Mouse (Mus musculus): ENCODE measurements around the gene Rftn2. TPM values are rescaled to one million over a fixed set of nuclear protein-coding genes. Genes with fewer than 3 reads are reported as not detected.

Rftn2 gene
- polyA plus RNA-seq (2014; fragmentation: Nextera tagmentation; extraction: Ambion mirVana) = 8.2 and 9.2 TPM in 2 replicates

- H3K4me2 ChIP-seq (ENCODE audit: low read length) = peak within 1 kb of the TSS; percentile 66
- peak; percentile 63; the same call in 1 of the 2 replicates for ATAC-seq (ENCODE audit: insufficient number of reproducible peaks, insufficient read depth, low FRiP score, low read depth)
- WGBS = 4% methylated on average over 26 of the region's 26 CpGs
- no peaks in the 10 kb centered on the region for H3K36me3 ChIP-seq (ENCODE audit: control insufficient read depth, insufficient read depth, low read length)
- no peaks in the 10 kb centered on the region for H3K9me3 ChIP-seq (ENCODE audit: control insufficient read depth, low read length)
- H3K4me1 ChIP-seq (ENCODE audit: control insufficient read depth in 2 of 2, insufficient read depth in 2 of 2, low read length in 2 of 2) = peaks cover 5 to 11% of the 10 kb centered on the region in 2 experiments
- H3K27me3 ChIP-seq (ENCODE audit: control insufficient read depth, insufficient read depth, low read length) = no peaks in the 10 kb centered on the region
- H3K9ac ChIP-seq (ENCODE audit: low read length) = peak within 1 kb of the TSS; percentile 78
- peak within 1 kb of the TSS; percentile 66 to 69 for H3K27ac ChIP-seq (replicated peaks in 1 of 2; ENCODE audit: control insufficient read depth in 1 of 2, insufficient read depth in 1 of 2, low read depth in 2 of 2, low read length in 2 of 2)
- peak within 1 kb of the TSS; percentile 49 to 50 for H3K4me3 ChIP-seq (ENCODE audit: control insufficient read depth in 1 of 2, insufficient read depth in 1 of 2, low read depth in 1 of 2, low read length in 2 of 2)
Measured at GRCm38 (mm10) chr1:55226011-55226857, at the start of gene Rftn2. Gene Rftn2, minus strand, starts transcription at chr1:55226782.

- 64% methylated on average over 2 of the region's 2 CpGs for WGBS
- Histone ChIP-seq H3K4me1 (ENCODE audit: control insufficient read depth in 2 of 2, insufficient read depth in 2 of 2, low read length in 2 of 2) (no peaks in the 10 kb centered on the region), H3K4me2 (ENCODE audit: low read length) (no peak overlapping the region), H3K4me3 (ENCODE audit: control insufficient read depth in 1 of 2, insufficient read depth in 1 of 2, low read depth in 1 of 2, low read length in 2 of 2) (no peak overlapping the region), H3K9me3 (ENCODE audit: control insufficient read depth, low read length) (no peaks in the 10 kb centered on the region), H3K36me3 (ENCODE audit: control insufficient read depth, insufficient read depth, low read length) (no peaks in the 10 kb centered on the region), H3K9ac (ENCODE audit: low read length) (no peak overlapping the region), H3K27ac (replicated peaks in 1 of 2; ENCODE audit: control insufficient read depth in 1 of 2, insufficient read depth in 1 of 2, low read depth in 2 of 2, low read length in 2 of 2) (no peak overlapping the region), H3K27me3 (ENCODE audit: control insufficient read depth, insufficient read depth, low read length) (no peaks in the 10 kb centered on the region)
- no peak for ATAC-seq (ENCODE audit: insufficient number of reproducible peaks, insufficient read depth, low FRiP score, low read depth)
Measured at GRCm38 (mm10) chr1:55265447-55265846, 38.9 kb upstream of the Rftn2 start.

DNA sequence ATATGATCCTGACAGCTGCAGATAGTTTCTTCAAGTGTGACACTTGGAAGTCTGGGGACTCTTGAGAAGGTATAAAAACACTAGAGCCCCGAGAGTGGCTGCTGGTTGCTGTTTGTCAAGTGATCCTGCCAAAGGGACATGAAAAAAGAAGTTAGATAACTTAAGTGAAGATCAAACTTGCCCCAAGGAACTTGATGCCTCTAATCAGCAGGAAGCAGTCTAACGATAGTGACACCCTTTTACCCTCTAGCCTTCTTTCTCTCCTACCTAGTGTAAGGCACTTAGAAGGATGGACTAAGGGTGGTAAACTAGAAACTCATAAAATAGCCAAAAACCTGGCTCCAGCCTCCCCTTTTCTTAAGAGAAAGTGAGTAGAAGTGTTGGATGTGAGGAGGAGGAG is 37.8 kb upstream of the Rftn2 start:
- no peak overlapping the region for H3K9ac ChIP-seq (ENCODE audit: low read length)
- no peaks in the 10 kb centered on the region for H3K4me1 ChIP-seq (ENCODE audit: control insufficient read depth in 2 of 2, insufficient read depth in 2 of 2, low read length in 2 of 2)
- WGBS = 11% methylated on average over 2 of the region's 2 CpGs
- no peak overlapping the region for H3K27ac ChIP-seq (replicated peaks in 1 of 2; ENCODE audit: control insufficient read depth in 1 of 2, insufficient read depth in 1 of 2, low read depth in 2 of 2, low read length in 2 of 2)
- H3K36me3 ChIP-seq (ENCODE audit: control insufficient read depth, insufficient read depth, low read length) = no peaks in the 10 kb centered on the region
- H3K4me2 ChIP-seq (ENCODE audit: low read length) = no peak overlapping the region
- ATAC-seq (ENCODE audit: insufficient number of reproducible peaks, insufficient read depth, low FRiP score, low read depth) = no peak
- H3K9me3 ChIP-seq (ENCODE audit: control insufficient read depth, low read length) = no peaks in the 10 kb centered on the region
- H3K4me3 ChIP-seq (ENCODE audit: control insufficient read depth in 1 of 2, insufficient read depth in 1 of 2, low read depth in 1 of 2, low read length in 2 of 2) = no peak overlapping the region
- H3K27me3 ChIP-seq (ENCODE audit: control insufficient read depth, insufficient read depth, low read length) = no peaks in the 10 kb centered on the region

DNA sequence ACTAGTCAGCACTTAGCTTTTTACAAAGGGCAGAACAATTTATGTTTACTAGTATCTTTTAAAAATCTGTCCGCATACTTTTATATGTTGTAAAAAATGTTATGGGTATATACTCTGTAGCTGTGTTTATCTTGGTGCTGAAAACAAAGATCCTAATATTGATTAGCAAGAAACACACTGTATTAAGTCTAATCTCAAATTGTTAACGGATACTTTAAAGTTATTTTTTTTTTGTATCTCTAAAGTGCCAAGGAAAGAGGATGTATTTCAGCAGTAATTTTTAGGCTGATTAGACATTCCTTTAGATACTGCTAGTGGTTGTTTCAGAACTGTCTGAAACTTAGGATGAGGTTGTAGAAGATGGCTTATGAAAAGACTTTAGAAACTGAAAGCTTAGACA is 19.8 kb upstream of the Rftn2 start:
- H3K27ac ChIP-seq (replicated peaks in 1 of 2; ENCODE audit: control insufficient read depth in 1 of 2, insufficient read depth in 1 of 2, low read depth in 2 of 2, low read length in 2 of 2) = no peak overlapping the region
- 75% methylated on average over 2 of the region's 2 CpGs for WGBS
- H3K27me3 ChIP-seq (ENCODE audit: control insufficient read depth, insufficient read depth, low read length) = no peaks in the 10 kb centered on the region
- no peak overlapping the region for H3K4me3 ChIP-seq (ENCODE audit: control insufficient read depth in 1 of 2, insufficient read depth in 1 of 2, low read depth in 1 of 2, low read length in 2 of 2)
- H3K36me3 ChIP-seq (ENCODE audit: control insufficient read depth, insufficient read depth, low read length) = no peaks in the 10 kb centered on the region
- H3K9me3 ChIP-seq (ENCODE audit: control insufficient read depth, low read length) = no peaks in the 10 kb centered on the region
- no peak overlapping the region for H3K4me2 ChIP-seq (ENCODE audit: low read length)
- H3K9ac ChIP-seq (ENCODE audit: low read length) = no peak overlapping the region
- no peaks in the 10 kb centered on the region for H3K4me1 ChIP-seq (ENCODE audit: control insufficient read depth in 2 of 2, insufficient read depth in 2 of 2, low read length in 2 of 2)
- no peak for ATAC-seq (ENCODE audit: insufficient number of reproducible peaks, insufficient read depth, low FRiP score, low read depth)

- Histone ChIP-seq H3K4me1 (ENCODE audit: control insufficient read depth in 2 of 2, insufficient read depth in 2 of 2, low read length in 2 of 2) (peaks cover 5 to 15% of the 10 kb centered on the region in 2 experiments; a peak in 3 of 4 replicates), H3K36me3 (ENCODE audit: control insufficient read depth, insufficient read depth, low read length) (no peaks in the 10 kb centered on the region), H3K4me2 (ENCODE audit: low read length) (peak overlapping the region; percentile 99), H3K9me3 (ENCODE audit: control insufficient read depth, low read length) (no peaks in the 10 kb centered on the region), H3K9ac (ENCODE audit: low read length) (peak overlapping the region; percentile 86; the same call in 1 of the 2 replicates), H3K4me3 (ENCODE audit: control insufficient read depth in 1 of 2, insufficient read depth in 1 of 2, low read depth in 1 of 2, low read length in 2 of 2) (peak overlapping the region in 1 of 2 experiments; percentile 88; a peak in 2 of 4 replicates), H3K27me3 (ENCODE audit: control insufficient read depth, insufficient read depth, low read length) (no peaks in the 10 kb centered on the region), H3K27ac (replicated peaks in 1 of 2; ENCODE audit: control insufficient read depth in 1 of 2, insufficient read depth in 1 of 2, low read depth in 2 of 2, low read length in 2 of 2) (no peak overlapping the region)
- no peak for ATAC-seq (ENCODE audit: insufficient number of reproducible peaks, insufficient read depth, low FRiP score, low read depth)
- WGBS = 2% methylated on average over 1 of the region's 1 CpGs
Measured at GRCm38 (mm10) chr1:55239237-55239636, 12.7 kb upstream of the Rftn2 start.

GRCm38 (mm10) chr1:55238496-55238895 is 11.9 kb upstream of the Rftn2 start:
- Histone ChIP-seq H3K27me3 (ENCODE audit: control insufficient read depth, insufficient read depth, low read length) (no peaks in the 10 kb centered on the region), H3K9ac (ENCODE audit: low read length) (peak overlapping the region; percentile 86), H3K4me2 (ENCODE audit: low read length) (peak overlapping the region; percentile 99), H3K36me3 (ENCODE audit: control insufficient read depth, insufficient read depth, low read length) (no peaks in the 10 kb centered on the region), H3K4me3 (ENCODE audit: control insufficient read depth in 1 of 2, insufficient read depth in 1 of 2, low read depth in 1 of 2, low read length in 2 of 2) (peak overlapping the region; percentile 88 to 99), H3K9me3 (ENCODE audit: control insufficient read depth, low read length) (no peaks in the 10 kb centered on the region), H3K4me1 (ENCODE audit: control insufficient read depth in 2 of 2, insufficient read depth in 2 of 2, low read length in 2 of 2) (peaks cover 5 to 15% of the 10 kb centered on the region in 2 experiments; a peak in 3 of 4 replicates), H3K27ac (replicated peaks in 1 of 2; ENCODE audit: control insufficient read depth in 1 of 2, insufficient read depth in 1 of 2, low read depth in 2 of 2, low read length in 2 of 2) (no peak overlapping the region)
- ATAC-seq (ENCODE audit: insufficient number of reproducible peaks, insufficient read depth, low FRiP score, low read depth) = no peak
- WGBS = 36% methylated on average over 13 of the region's 13 CpGs

DNA sequence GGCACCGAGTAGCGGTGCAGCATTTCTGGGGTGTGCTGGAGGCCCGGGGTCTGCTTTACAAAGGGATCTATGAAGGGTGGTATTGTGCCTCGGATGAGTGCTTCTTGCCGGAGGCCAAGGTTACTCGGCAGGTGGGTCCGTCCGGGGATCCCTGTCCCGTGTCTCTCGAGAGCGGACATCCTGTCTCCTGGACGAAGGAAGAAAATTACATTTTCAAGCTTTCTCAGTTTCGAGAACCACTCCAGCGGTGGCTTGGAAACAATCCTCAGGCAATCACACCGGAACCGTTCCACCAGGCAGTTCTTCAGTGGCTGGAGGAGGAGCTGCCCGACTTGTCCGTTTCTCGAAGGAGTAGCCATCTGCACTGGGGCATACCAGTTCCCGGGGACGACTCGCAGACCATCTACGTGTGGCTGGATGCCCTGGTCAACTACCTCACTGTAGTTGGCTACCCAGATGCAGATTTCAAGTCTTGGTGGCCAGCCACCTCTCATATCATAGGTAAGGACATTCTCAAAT is 11.1 kb upstream of the Rftn2 start:
- peak; percentile 11; the same call in 1 of the 2 replicates for ATAC-seq (ENCODE audit: insufficient number of reproducible peaks, insufficient read depth, low FRiP score, low read depth)
- H3K9me3 ChIP-seq (ENCODE audit: control insufficient read depth, low read length) = no peaks in the 10 kb centered on the region
- H3K36me3 ChIP-seq (ENCODE audit: control insufficient read depth, insufficient read depth, low read length) = no peaks in the 10 kb centered on the region
- under 1% methylated on average over 23 of the region's 23 CpGs for WGBS
- no peaks in the 10 kb centered on the region for H3K27me3 ChIP-seq (ENCODE audit: control insufficient read depth, insufficient read depth, low read length)
- H3K27ac ChIP-seq (replicated peaks in 1 of 2; ENCODE audit: control insufficient read depth in 1 of 2, insufficient read depth in 1 of 2, low read depth in 2 of 2, low read length in 2 of 2) = peak overlapping the region in 1 of 2 experiments; percentile 71; a peak in 3 of 4 replicates
- H3K4me2 ChIP-seq (ENCODE audit: low read length) = peak overlapping the region; percentile 99
- H3K9ac ChIP-seq (ENCODE audit: low read length) = peak overlapping the region; percentile 86
- peak overlapping the region; percentile 88 to 99 for H3K4me3 ChIP-seq (ENCODE audit: control insufficient read depth in 1 of 2, insufficient read depth in 1 of 2, low read depth in 1 of 2, low read length in 2 of 2)
- peaks cover 5 to 15% of the 10 kb centered on the region in 2 experiments; a peak in 3 of 4 replicates for H3K4me1 ChIP-seq (ENCODE audit: control insufficient read depth in 2 of 2, insufficient read depth in 2 of 2, low read length in 2 of 2)
